Mouse (Mus musculus): Measurements from ENCODE around the gene Cd302. TPM values are rescaled to one million over a fixed set of nuclear protein-coding genes. Genes with fewer than 3 reads are reported as not detected.
A peak's percentile ranks its signal among the peaks of the same experiment; 100 is the strongest.

Cd302 gene
- polyA plus RNA-seq, 1 experiment = 15.3 TPM

DNA sequence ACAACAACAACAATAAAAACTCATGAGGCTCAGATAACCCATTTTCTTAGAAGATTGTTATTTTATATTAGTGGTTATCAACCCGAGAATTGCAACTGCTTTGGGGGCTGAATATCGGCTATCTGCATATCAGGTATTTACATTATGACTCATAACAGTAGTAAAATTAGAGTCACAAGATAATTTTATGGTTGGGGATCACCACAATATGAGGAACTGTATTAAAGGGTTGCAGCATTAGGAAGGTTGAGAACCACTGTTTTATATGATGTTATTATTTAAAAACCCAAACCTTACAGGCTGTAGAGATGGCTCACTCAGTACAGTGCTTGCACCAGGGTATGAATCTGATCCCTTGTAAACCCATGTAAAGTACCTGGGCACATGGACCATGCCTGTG, 15.0 kb upstream of the Cd302 start:
- Histone ChIP-seq H3K27ac (ENCODE audit: insufficient read depth, low read length) (no peak overlapping the region), H3K4me1 (ENCODE audit: control insufficient read depth, insufficient read depth, insufficient read length) (no peaks in the 10 kb centered on the region), H3K27me3 (ENCODE audit: control insufficient read depth, insufficient read depth, low read length) (no peaks in the 10 kb centered on the region), H3K36me3 (ENCODE audit: control insufficient read depth, insufficient read depth, low read length) (peaks cover 2% of the 10 kb centered on the region; the same call in 1 of the 2 replicates), H3K4me3 (ENCODE audit: extremely low read depth, insufficient read depth, insufficient read length) (no peak overlapping the region)
- no peak for DNase-seq (ENCODE audit: low read depth in 1 of 2, low spot score in 2 of 2)
- WGBS = 78% methylated on average over 2 of the region's 2 CpGs
- no peak for TF ChIP-seq CTCF (IDR thresholded peaks at IDR 0.05; ENCODE audit: extremely low read depth, insufficient read depth, insufficient read length, insufficient replicate concordance)
- no peak for TF ChIP-seq POLR2A (IDR thresholded peaks at IDR 0.05; ENCODE audit: low read depth, low read length)

DNA sequence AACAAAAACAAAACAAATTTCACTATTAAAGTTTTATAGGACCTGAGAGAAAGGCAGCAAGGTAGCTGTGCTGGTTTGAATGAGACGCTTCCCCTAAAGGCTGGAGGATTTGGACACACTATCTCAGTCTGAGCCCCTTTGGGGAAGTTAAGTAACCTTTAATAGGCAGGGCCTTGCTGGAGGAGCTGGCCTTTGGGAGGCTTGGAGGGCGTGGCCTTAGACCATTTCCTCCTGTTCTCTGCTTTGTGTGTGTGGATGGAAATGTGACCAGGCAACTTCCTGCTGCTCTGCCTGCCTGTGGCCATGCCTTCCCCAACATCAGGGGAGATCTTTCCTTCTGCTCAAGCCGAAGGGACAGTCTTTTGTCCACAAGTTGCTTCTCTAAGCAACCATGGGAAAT, 14.0 kb upstream of the Cd302 start:
- Histone ChIP-seq H3K36me3 (ENCODE audit: control insufficient read depth, insufficient read depth, low read length) (peaks cover 2% of the 10 kb centered on the region; the same call in 1 of the 2 replicates), H3K4me3 (ENCODE audit: extremely low read depth, insufficient read depth, insufficient read length) (no peak overlapping the region), H3K27me3 (ENCODE audit: control insufficient read depth, insufficient read depth, low read length) (no peaks in the 10 kb centered on the region), H3K4me1 (ENCODE audit: control insufficient read depth, insufficient read depth, insufficient read length) (no peaks in the 10 kb centered on the region), H3K27ac (ENCODE audit: insufficient read depth, low read length) (no peak overlapping the region)
- DNase-seq (ENCODE audit: low read depth in 1 of 2, low spot score in 2 of 2) = no peak
- WGBS = 81% methylated on average over 3 of the region's 3 CpGs
- TF ChIP-seq CTCF (IDR thresholded peaks at IDR 0.05; ENCODE audit: extremely low read depth, insufficient read depth, insufficient read length, insufficient replicate concordance) = no peak
- TF ChIP-seq POLR2A (IDR thresholded peaks at IDR 0.05; ENCODE audit: low read depth, low read length) = no peak

GRCm38 (mm10) chr2:60291381-60291780, 7.1 kb upstream of the Cd302 start:
- DNase-seq (ENCODE audit: low read depth in 1 of 2, low spot score in 2 of 2) = no peak
- 0 out of 2 replicates have a peak, but pooled peaks cover 5% of the 10 kb centered on the region for H3K4me1 ChIP-seq (ENCODE audit: control insufficient read depth, insufficient read depth, insufficient read length)
- WGBS = 91% methylated on average over 4 of the region's 4 CpGs
- H3K4me3 ChIP-seq (ENCODE audit: extremely low read depth, insufficient read depth, insufficient read length) = no peak overlapping the region
- no peaks in the 10 kb centered on the region for H3K36me3 ChIP-seq (ENCODE audit: control insufficient read depth, insufficient read depth, low read length)
- H3K27ac ChIP-seq (ENCODE audit: insufficient read depth, low read length) = no peak overlapping the region
- H3K27me3 ChIP-seq (ENCODE audit: control insufficient read depth, insufficient read depth, low read length) = no peaks in the 10 kb centered on the region
- no peak for TF ChIP-seq POLR2A (IDR thresholded peaks at IDR 0.05; ENCODE audit: low read depth, low read length)

DNA sequence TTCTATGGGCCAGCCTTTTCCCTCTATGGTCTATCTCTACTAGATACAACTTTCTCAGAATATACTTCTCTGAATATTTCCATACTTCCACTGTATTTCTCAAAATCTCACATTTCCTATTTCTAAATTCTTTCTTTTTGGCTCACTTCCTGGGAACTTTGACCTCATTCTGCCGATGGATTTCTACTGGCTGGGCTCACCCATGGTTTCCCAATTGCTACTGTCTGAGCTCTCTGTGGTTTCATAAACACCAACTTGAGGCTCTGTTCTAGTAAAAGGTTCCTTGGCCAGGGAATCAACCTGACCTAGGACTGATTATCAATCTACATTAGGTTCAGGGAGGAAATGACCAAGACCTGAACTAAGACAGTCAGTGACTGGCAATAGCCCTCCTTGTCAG, 5.2 kb upstream of the Cd302 start:
- H3K4me1 ChIP-seq (ENCODE audit: control insufficient read depth, insufficient read depth, insufficient read length) = 0 out of 2 replicates have a peak, but pooled peaks cover 5% of the 10 kb centered on the region
- H3K4me3 ChIP-seq (ENCODE audit: extremely low read depth, insufficient read depth, insufficient read length) = no peak overlapping the region
- no peak for TF ChIP-seq CTCF (IDR thresholded peaks at IDR 0.05; ENCODE audit: extremely low read depth, insufficient read depth, insufficient read length, insufficient replicate concordance)
- no peak for TF ChIP-seq POLR2A (IDR thresholded peaks at IDR 0.05; ENCODE audit: low read depth, low read length)
- H3K36me3 ChIP-seq (ENCODE audit: control insufficient read depth, insufficient read depth, low read length) = no peaks in the 10 kb centered on the region
- H3K27me3 ChIP-seq (ENCODE audit: control insufficient read depth, insufficient read depth, low read length) = no peaks in the 10 kb centered on the region
- 60% methylated on average over 1 of the region's 1 CpGs for WGBS
- DNase-seq (ENCODE audit: low read depth in 1 of 2, low spot score in 2 of 2) = no peak
- no peak overlapping the region for H3K27ac ChIP-seq (ENCODE audit: insufficient read depth, low read length)

DNA sequence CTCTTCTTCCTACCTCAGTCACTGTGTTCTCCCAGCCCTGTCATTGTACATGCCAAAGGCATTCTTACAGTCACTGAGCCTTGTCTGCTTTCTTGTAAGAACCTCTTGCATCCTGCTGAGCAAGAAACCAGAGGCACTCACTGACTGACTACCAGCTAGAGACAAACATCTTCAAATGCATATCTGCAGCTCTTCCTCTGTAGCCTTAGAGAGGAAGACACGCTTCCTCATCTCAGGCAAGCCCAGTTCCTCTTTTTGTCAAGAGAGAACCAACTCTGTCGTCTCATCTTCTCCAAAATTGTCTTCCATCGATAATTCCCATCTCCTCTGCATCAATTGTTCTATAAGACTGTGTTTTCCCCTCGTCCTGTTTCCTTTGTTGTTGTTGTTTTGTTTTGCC, 4.3 kb upstream of the Cd302 start:
- H3K4me3 ChIP-seq (ENCODE audit: extremely low read depth, insufficient read depth, insufficient read length) = no peak overlapping the region
- H3K27ac ChIP-seq (ENCODE audit: insufficient read depth, low read length) = no peak overlapping the region
- 23% methylated on average over 4 of the region's 4 CpGs for WGBS
- peaks cover 10% of the 10 kb centered on the region for H3K4me1 ChIP-seq (ENCODE audit: control insufficient read depth, insufficient read depth, insufficient read length)
- H3K36me3 ChIP-seq (ENCODE audit: control insufficient read depth, insufficient read depth, low read length) = no peaks in the 10 kb centered on the region
- no peaks in the 10 kb centered on the region; the same call in 1 of the 2 replicates for H3K27me3 ChIP-seq (ENCODE audit: control insufficient read depth, insufficient read depth, low read length)
- peak; percentile 14 to 15 for DNase-seq (ENCODE audit: low read depth in 1 of 2, low spot score in 2 of 2)
- no peak for TF ChIP-seq CTCF (IDR thresholded peaks at IDR 0.05; ENCODE audit: extremely low read depth, insufficient read depth, insufficient read length, insufficient replicate concordance)
- TF ChIP-seq POLR2A (IDR thresholded peaks at IDR 0.05; ENCODE audit: low read depth, low read length) = no peak

GRCm38 (mm10) chr2:60285107-60285617, 874 bp upstream of the Cd302 start:
- Histone ChIP-seq H3K27me3 (ENCODE audit: control insufficient read depth, insufficient read depth, low read length) (no peaks in the 10 kb centered on the region; the same call in 1 of the 2 replicates), H3K4me3 (ENCODE audit: extremely low read depth, insufficient read depth, insufficient read length) (no peak overlapping the region), H3K36me3 (ENCODE audit: control insufficient read depth, insufficient read depth, low read length) (no peaks in the 10 kb centered on the region), H3K4me1 (ENCODE audit: control insufficient read depth, insufficient read depth, insufficient read length) (peaks cover 11% of the 10 kb centered on the region), H3K27ac (ENCODE audit: insufficient read depth, low read length) (no peak overlapping the region)
- no peak for DNase-seq (ENCODE audit: low read depth in 1 of 2, low spot score in 2 of 2)
- 86% methylated on average over 8 of the region's 8 CpGs for WGBS
- TF ChIP-seq CTCF (IDR thresholded peaks at IDR 0.05; ENCODE audit: extremely low read depth, insufficient read depth, insufficient read length, insufficient replicate concordance) (no peak), POLR2A (IDR thresholded peaks at IDR 0.05; ENCODE audit: low read depth, low read length) (no peak)

GRCm38 (mm10) chr2:60283751-60284466, 379 bp downstream of the Cd302 start:
- H3K27ac ChIP-seq (ENCODE audit: insufficient read depth, low read length) = peak overlapping the region; percentile 54
- 2% methylated on average over 42 of the region's 42 CpGs for WGBS
- DNase-seq (ENCODE audit: low read depth in 1 of 2, low spot score in 2 of 2) = peak in 1 of 2 experiments; percentile 48
- H3K27me3 ChIP-seq (ENCODE audit: control insufficient read depth, insufficient read depth, low read length) = no peaks in the 10 kb centered on the region; the same call in 1 of the 2 replicates
- peak overlapping the region; percentile 42; the same call in 1 of the 2 replicates for H3K4me3 ChIP-seq (ENCODE audit: extremely low read depth, insufficient read depth, insufficient read length)
- H3K4me1 ChIP-seq (ENCODE audit: control insufficient read depth, insufficient read depth, insufficient read length) = peaks cover 11% of the 10 kb centered on the region
- TF ChIP-seq CTCF (IDR thresholded peaks at IDR 0.05; ENCODE audit: extremely low read depth, insufficient read depth, insufficient read length, insufficient replicate concordance) (no peak), POLR2A (IDR thresholded peaks at IDR 0.05; ENCODE audit: low read depth, low read length) (no peak)
- H3K36me3 ChIP-seq (ENCODE audit: control insufficient read depth, insufficient read depth, low read length) = no peaks in the 10 kb centered on the region
